Mouse (Mus musculus) spleen, postnatal 14 days (tissue): ENCODE measurements around the gene Yy2.
A peak's percentile ranks its signal among the peaks of the same experiment; 100 is the strongest.

ENCODE experiments used
- DNase-seq, 2 experiments: peaks; one replicate each; pipeline ENCODE4 v3.0.0; 2021 to 2022; ENCODE audit warnings: low spot score in 2 of 2

Yy2 gene

DNA sequence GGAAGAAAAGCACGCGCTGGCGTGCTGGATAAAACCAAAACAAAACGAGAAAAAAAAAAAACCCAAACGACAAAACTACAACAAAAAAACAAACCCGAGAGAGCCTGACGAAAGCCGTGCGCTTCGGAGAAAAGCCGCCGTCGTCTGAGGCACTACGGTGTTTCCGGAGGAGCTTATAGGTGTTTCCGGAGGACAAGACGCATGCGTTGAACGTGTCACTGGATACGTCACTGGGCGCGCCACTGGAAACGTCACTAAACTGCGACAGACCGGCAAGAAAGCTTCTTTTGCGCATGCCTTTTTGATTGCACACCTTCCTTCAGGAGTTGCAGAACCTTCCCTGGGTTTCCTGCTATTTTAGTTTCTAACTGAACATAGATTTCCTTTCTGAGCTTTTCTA, at the start of gene Yy2:
TSS of gene Yy2 (minus strand) at position 146 of the 400 bp plus-strand sequence.
- no peak for DNase-seq

GRCm38 (mm10) chrX:157612894-157613293, 44.1 kb upstream of the Yy2 start:
- no peak for DNase-seq

DNA sequence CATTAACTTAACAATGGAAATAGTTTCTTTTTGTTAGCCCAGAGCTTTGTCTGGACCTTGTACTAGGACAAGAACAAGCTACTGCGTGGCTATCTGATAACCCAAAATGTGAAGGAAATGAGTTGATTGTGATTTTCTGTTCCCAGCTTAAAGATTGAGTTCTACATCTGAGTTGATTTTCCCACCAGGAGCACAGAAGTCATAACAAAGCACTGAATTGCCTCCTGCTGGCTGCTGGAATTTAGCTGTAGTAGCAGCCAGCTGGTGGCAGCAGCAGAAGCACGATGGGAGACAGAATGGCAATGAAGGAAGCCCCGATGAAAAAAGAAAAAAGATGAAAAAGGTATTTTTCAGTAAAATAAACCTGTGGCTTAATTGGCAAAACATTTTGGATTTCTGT, 32.7 kb upstream of the Yy2 start:
- DNase-seq: no peak

DNA sequence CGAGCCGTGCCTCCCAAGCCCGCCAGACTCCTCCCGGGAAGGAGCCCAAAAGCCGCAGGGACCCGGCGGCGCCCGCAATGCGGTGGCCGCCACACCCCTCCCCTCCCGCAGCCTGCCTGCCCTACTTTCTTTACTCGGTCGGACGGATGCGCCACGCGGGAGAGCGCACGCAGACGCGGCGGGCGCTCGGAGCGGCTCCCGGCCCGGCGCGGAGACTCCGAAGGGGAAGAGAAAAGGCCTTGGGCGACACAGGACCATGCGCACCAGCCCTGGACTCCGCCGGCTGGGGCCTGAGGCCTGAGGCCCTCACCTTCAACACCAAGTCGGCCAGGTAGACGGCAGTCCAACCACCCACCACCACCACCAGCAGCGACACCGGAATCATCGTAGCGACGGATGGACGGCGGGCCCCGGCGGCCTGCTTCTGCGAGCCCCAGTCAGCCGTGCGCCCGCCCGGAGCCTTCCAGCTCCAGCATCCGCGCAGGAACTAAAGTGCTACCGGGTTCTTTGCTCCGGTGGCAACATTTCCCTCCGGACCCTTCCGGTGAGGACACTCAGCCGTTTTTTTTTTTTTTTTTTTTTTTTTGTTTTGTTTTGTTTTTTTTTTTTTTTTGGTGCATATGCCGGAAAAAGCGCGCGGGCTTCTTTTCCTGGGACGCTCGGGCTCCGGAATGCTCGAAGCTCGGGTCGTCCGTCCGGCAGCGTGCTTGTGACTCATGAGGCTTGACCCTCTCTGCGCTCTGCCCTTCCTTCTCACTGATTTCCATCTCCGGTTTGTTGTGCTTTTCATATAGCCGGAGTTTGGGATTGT, 29.6 kb upstream of the Yy2 start, which contains the start of gene Mbtps2:
TSS of gene Mbtps2 (minus strand) at position 530 of the 811 bp plus-strand sequence.
- DNase-seq: peak; percentile 8 to 18

GRCm38 (mm10) chrX:157597585-157598185, 28.9 kb upstream of the Yy2 start:
- DNase-seq: no peak

DNA sequence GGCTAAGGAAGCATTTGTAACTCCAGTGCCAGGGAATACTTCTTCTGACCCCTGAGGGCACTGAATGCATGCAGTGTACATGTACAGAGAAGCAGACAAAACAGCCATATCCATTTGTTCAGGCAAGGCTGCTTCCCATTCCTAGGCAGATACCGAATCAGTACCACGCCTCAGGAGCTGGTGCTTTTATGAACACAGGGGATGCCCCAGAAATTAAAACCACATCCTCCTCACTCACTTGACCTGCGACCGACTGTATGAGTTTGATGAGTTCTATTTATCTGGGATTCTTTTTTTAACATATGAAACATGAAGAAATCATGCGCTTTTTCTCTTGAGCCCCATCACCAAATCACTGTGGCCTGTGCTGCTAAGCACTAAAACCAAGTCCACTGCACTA, 28.0 kb upstream of the Yy2 start:
- no peak for DNase-seq

DNA sequence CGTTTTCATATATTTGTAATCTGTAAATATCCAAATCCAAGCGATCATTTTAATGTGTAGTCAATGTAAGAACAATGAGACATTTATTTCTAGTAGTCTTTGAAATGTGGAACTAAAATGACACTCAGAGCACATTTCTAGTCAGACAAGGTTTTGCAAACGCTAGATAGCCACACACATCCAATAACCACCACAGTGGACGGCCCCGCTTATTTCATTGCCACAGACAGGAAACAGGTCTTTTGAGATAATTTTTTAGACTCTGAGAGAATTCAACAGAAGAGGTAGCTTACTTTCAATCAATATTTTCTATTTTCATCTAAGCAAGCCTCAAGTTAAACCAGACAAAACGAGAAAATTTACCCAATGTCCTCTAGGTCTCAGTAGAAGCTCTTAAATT, 27.1 kb upstream of the Yy2 start:
- no peak for DNase-seq

DNA sequence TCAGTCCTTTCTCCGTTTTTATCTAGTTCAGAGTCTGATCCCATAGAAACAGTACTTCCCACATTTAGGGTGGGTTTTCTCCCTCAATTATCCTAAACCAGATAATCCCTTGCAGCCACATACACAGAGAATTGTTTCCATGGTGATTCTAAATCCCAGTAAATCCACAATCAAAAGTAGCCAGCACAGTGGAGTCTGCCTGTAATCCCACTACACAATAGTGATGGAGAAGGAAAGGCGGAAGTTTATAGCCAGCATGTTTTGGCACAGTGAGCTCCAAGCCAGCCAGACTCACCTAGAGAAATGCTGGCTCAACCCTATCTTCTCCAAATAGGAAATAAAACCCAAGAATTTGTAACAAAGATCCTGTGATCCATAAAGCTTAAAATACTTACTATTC, 25.8 kb upstream of the Yy2 start:
- DNase-seq: no peak

GRCm38 (mm10) chrX:157587001-157587400, 18.2 kb upstream of the Yy2 start:
- DNase-seq: no peak

DNA sequence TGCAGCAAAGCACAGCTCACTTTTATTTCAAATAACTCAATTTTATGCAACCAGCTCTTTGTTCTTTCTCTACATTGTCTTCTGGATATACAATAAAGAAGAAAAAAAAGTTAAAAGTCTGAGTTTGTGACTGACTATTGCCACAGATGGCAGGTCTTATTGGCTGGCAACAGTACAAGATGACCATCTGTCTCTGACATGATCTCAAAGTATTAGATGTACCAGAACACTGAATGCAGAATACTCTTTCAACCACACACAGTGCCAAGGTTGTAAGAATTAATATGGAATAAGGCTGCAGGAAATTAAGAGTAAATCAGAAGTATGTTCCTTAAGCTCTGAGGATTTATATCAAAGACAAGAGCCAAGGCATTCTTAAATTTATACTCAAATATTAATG, 17.6 kb upstream of the Yy2 start:
- DNase-seq: no peak

DNA sequence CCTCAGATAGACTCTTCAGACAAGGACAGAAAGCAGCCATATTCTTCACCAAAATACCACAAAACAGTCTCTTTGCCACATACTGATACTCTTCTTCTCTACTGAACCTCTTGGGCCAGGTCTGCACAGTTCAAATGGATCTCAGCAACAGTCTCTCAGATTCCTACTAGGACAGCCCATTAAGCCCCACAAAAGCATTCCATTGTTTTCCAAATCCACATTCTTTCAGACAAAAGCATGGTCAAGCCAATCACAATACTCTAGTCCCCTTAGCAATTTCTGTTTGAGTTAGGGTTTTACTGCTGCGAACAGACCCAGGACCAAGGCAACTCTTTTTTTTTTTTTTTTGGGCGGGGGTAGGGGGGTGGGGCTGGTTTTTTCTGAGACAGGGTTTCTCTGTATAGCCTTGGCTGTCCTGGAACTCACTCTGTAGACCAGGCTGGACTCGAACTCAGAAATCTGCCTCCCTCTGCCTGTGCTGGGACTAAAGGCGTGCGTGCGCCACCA, 10.4 kb upstream of the Yy2 start:
- DNase-seq: no peak

DNA sequence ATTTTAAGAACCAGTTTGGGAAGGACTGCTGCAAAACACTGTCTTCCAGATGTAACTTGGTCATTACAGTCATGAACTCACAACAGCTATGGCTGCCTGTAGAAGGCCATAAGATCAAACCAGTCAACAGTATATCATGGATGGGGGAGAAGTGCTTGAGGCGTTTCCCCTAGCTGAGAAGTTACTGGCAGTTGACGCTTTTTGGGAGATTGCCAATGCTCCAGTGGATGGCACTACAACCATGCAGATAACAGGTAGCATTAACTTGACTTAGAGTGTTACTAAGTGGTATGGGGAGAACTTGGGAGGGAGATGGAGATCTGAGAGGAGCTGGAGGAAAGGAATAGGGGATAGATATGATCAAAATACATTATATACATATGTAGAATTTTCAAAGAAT, 5.9 kb upstream of the Yy2 start:
- no peak for DNase-seq

DNA sequence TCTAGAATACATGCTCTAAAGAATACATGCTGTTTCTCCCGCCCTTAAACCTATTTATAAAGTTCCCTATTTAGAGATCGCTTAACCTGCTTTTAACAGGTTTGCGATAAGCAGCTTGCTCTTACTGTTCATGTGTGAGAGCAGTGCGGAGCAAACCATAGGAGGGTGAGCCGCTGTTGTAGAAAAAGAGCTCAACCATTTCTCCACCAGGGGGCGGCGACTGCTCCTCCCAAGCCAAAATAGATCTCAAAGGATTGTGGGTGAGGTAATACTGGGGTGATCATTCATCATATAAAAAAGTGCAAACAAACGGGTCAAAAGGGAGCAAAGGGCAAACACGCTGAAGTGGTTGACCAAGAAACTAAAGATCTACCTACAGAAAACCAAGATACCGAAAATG, 5.0 kb downstream of the Yy2 start:
- no peak for DNase-seq

GRCm38 (mm10) chrX:157547082-157547481, 21.7 kb downstream of the Yy2 start:
- no peak for DNase-seq
